Mouse (Mus musculus): Measurements from ENCODE around the gene Rasa4.

The Rasa4 gene

GRCm38 (mm10) chr5:136136292-136136990 is 52.7 kb downstream of the Rasa4 start:
- no peak for TF ChIP-seq GATA4 (IDR thresholded peaks at IDR 0.05; ENCODE audit: insufficient replicate concordance, low read length)

- TF ChIP-seq GATA4 (IDR thresholded peaks at IDR 0.05; ENCODE audit: insufficient replicate concordance, low read length), result no peak
These were observed 54.0 kb downstream of the Rasa4 start for GRCm38 (mm10) chr5:136137658-136138274.

GRCm38 (mm10) chr5:136139393-136139792 is 55.7 kb downstream of the Rasa4 start:
- TF ChIP-seq GATA4 (IDR thresholded peaks at IDR 0.05; ENCODE audit: insufficient replicate concordance, low read length), result no peak

GRCm38 (mm10) chr5:136140057-136140482 is 56.4 kb downstream of the Rasa4 start:
- no peak for TF ChIP-seq GATA4 (IDR thresholded peaks at IDR 0.05; ENCODE audit: insufficient replicate concordance, low read length)

- no peak for TF ChIP-seq GATA4 (IDR thresholded peaks at IDR 0.05; ENCODE audit: insufficient replicate concordance, low read length)
These were observed 59.0 kb downstream of the Rasa4 start for GRCm38 (mm10) chr5:136142746-136143145.

GRCm38 (mm10) chr5:136143161-136143755 is 59.5 kb downstream of the Rasa4 start:
- TF ChIP-seq GATA4 (IDR thresholded peaks at IDR 0.05; ENCODE audit: insufficient replicate concordance, low read length), result no peak

GRCm38 (mm10) chr5:136144606-136145430 is 61.1 kb downstream of the Rasa4 start:
- TF ChIP-seq GATA4 (IDR thresholded peaks at IDR 0.05; ENCODE audit: insufficient replicate concordance, low read length), result no peak

GRCm38 (mm10) chr5:136146936-136147335 is 63.2 kb downstream of the Rasa4 start:
- no peak for TF ChIP-seq GATA4 (IDR thresholded peaks at IDR 0.05; ENCODE audit: insufficient replicate concordance, low read length)

- TF ChIP-seq GATA4 (IDR thresholded peaks at IDR 0.05; ENCODE audit: insufficient replicate concordance, low read length), result no peak
These were observed 64.0 kb downstream of the Rasa4 start for GRCm38 (mm10) chr5:136147704-136148103.

- TF ChIP-seq GATA4 (IDR thresholded peaks at IDR 0.05; ENCODE audit: insufficient replicate concordance, low read length), result no peak
These were observed 68.6 kb downstream of the Rasa4 start for GRCm38 (mm10) chr5:136152365-136152764.

- no peak for TF ChIP-seq GATA4 (IDR thresholded peaks at IDR 0.05; ENCODE audit: insufficient replicate concordance, low read length)
These were observed 71.7 kb downstream of the Rasa4 start for GRCm38 (mm10) chr5:136155399-136155798.
